Mouse (Mus musculus) intestine, postnatal 0 days (tissue): ENCODE results near the gene Clps. TPM values are rescaled to one million over a fixed set of nuclear protein-coding genes. Genes with fewer than 3 reads are reported as not detected.

Source experiments
- ATAC-seq: fragments of 200-750 bp; cut with Nextera tagmentation; 2 replicates; pipeline ENCODE4 v1.8.0; 2017; ENCODE audit warnings: mild to moderate bottlenecking, moderate TSS enrichment, moderate library complexity
- H3K27ac ChIP-seq: fragments of 300-500 bp; sonication (generic); 2 replicates; pipeline ENCODE4 v1.5.1; 2014; ENCODE audit warnings: mild to moderate bottlenecking, low read depth, low read length, moderate library complexity
- H3K27me3 ChIP-seq: fragments of 300-500 bp; sonication (generic); replicated peaks from 2 replicates; pipeline ENCODE4 v1.6.1; 2014; ENCODE audit warnings: low read length, mixed read lengths; ENCODE audit not compliant: control insufficient read depth, insufficient read depth
- H3K36me3 ChIP-seq: fragments of 300-500 bp; sonication (generic); 2 replicates; pipeline ENCODE4 v1.6.1; 2014; ENCODE audit warnings: mild to moderate bottlenecking, moderate library complexity; ENCODE audit not compliant: control insufficient read depth, insufficient read depth
- H3K4me1 ChIP-seq: fragments of 300-500 bp; sonication (generic); replicated peaks from 2 replicates; pipeline ENCODE4 v1.6.1; 2014; ENCODE audit warnings: antibody characterized with exemption, low read length, mixed read lengths; ENCODE audit not compliant: control insufficient read depth, insufficient read depth
- H3K4me2 ChIP-seq: fragments of 300-500 bp; sonication (generic); replicated peaks from 2 replicates; pipeline ENCODE4 v1.6.1; 2014; ENCODE audit warnings: low read depth, mild to moderate bottlenecking, moderate library complexity
- H3K4me3 ChIP-seq: fragments of 300-500 bp; sonication (generic); 2 replicates; pipeline ENCODE4 v1.5.1; 2014; ENCODE audit warnings: low read depth, low read length
- H3K9ac ChIP-seq: fragments of 300-500 bp; sonication (generic); 2 replicates; pipeline ENCODE4 v1.6.1; 2014; ENCODE audit warnings: mild to moderate bottlenecking, low read depth, low read length
- H3K9me3 ChIP-seq: fragments of 300-500 bp; sonication (generic); 2 replicates; pipeline ENCODE4 v1.6.1; 2016; ENCODE audit warnings: mixed run types; ENCODE audit not compliant: control insufficient read depth
- CTCF ChIP-seq: sonication (generic); IDR thresholded peaks from 2 replicates; pipeline ENCODE4 v1.5.1; 2016; ENCODE audit warnings: low read depth, mild to moderate bottlenecking, control low read depth, antibody characterized with exemption, moderate library complexity
- WGBS: fragments of 180-500 bp; shearing (Covaris S2); extraction: QIAGEN DNeasy Blood & Tissue Kit; methylation state at CpG from one replicate; pipeline ENCODE4 v1.1.7; 2014; 5-methylcytosine and 5-hydroxymethylcytosine counted together
- polyA plus RNA-seq: library from polyadenylated mRNA; unstranded; fragments of >200 nt; fragmentation: Nextera tagmentation; extraction: Ambion mirVana; gene quantifications from 2 replicates; pipeline ENCODE4 v1.2.1, GENCODE M21; 2015

Clps gene
- polyA plus RNA-seq = 104 and 125 TPM in 2 replicates

DNA sequence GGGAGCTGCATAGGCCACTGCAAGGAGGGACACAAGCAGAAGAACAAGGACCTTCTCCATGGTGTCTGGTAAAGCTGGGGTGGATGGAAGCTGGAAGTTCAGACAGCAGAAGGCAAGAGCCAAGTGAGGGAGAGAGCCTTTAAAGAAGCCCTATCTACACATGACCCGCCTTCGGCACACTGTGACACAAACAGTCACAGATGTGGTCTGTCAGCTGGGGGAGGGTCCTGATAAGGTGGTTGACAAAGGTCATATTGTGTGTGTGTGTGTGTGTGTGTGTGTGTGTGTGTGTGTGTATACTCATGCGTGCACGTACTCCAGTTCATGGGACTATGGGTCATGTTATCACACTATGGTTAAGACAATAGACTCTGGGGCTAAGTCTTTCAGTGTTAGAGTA lies at the start of gene Clps:
TSS of gene Clps (minus strand) at position 169 of the 400 bp plus-strand sequence.
- no peak; the same call in 1 of the 2 replicates for ATAC-seq
- no peaks in the 10 kb centered on the region for H3K36me3 ChIP-seq
- no peak within 1 kb of the TSS for H3K9ac ChIP-seq
- 52% methylated on average over 4 of the region's 4 CpGs for WGBS
- no peaks in the 10 kb centered on the region for H3K9me3 ChIP-seq
- no peak for TF ChIP-seq CTCF
- peaks cover 3% of the 10 kb centered on the region; the same call in 1 of the 2 replicates for H3K4me1 ChIP-seq
- H3K4me3 ChIP-seq = no peak within 1 kb of the TSS
- H3K4me2 ChIP-seq = 0 out of 2 replicates have a peak within 1 kb of the TSS, but pooled peaks have one; percentile 6
- H3K27me3 ChIP-seq = no peaks in the 10 kb centered on the region
- no peak within 1 kb of the TSS for H3K27ac ChIP-seq

GRCm38 (mm10) chr17:28609543-28609942 lies 49.0 kb upstream of the Clps start:
- Histone ChIP-seq H3K27me3 (no peaks in the 10 kb centered on the region), H3K4me2 (no peak overlapping the region), H3K4me1 (no peaks in the 10 kb centered on the region), H3K9me3 (no peaks in the 10 kb centered on the region), H3K36me3 (peaks cover 32% of the 10 kb centered on the region), H3K9ac (no peak overlapping the region), H3K27ac (no peak overlapping the region), H3K4me3 (no peak overlapping the region)
- 58% methylated on average over 3 of the region's 3 CpGs for WGBS
- TF ChIP-seq CTCF = peak; percentile 56
- no peak for ATAC-seq

- peaks cover 84% of the 10 kb centered on the region for H3K36me3 ChIP-seq
- H3K27ac ChIP-seq = no peak overlapping the region
- 89% methylated on average over 9 of the region's 9 CpGs for WGBS
These were observed 41.1 kb upstream of the Clps start for GRCm38 (mm10) chr17:28601557-28602250.

DNA sequence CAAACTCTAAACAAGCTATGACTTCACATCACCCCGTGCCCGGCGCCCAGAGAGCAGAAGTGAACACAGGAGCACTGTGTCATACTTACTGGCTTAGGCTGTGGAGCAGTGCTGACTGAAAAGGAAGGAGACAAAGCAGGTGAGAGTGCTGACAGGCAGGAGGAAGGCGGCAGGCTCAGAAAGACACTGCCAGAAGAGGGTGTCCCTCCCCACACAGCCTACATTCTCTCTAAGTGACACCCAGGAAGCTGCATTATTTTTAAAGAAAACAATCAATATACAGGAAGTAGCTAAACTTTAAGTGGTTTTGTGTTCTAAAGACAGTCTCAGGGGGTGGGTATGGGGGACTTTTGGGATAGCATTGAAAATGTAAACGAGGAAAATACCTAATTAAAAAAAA lies 40.2 kb upstream of the Clps start:
- Histone ChIP-seq H3K27me3 (no peaks in the 10 kb centered on the region), H3K4me3 (no peak overlapping the region), H3K9me3 (no peaks in the 10 kb centered on the region), H3K36me3 (peaks cover 85% of the 10 kb centered on the region), H3K27ac (no peak overlapping the region), H3K9ac (no peak overlapping the region), H3K4me2 (no peak overlapping the region), H3K4me1 (no peaks in the 10 kb centered on the region)
- no peak for TF ChIP-seq CTCF
- whole genome bisulfite sequencing = 87% methylated on average over 5 of the region's 5 CpGs
- ATAC-seq = no peak

More at GRCm38 (mm10) chr17:28601557-28602250, 41.1 kb upstream of the Clps start:
- TF ChIP-seq CTCF = no peak
- no peak overlapping the region for H3K9ac ChIP-seq
- no peak overlapping the region for H3K4me2 ChIP-seq
- H3K4me1 ChIP-seq = no peaks in the 10 kb centered on the region
- ATAC-seq = no peak
- H3K9me3 ChIP-seq = no peaks in the 10 kb centered on the region
- no peaks in the 10 kb centered on the region for H3K27me3 ChIP-seq
- H3K4me3 ChIP-seq = no peak overlapping the region

GRCm38 (mm10) chr17:28593965-28594364 lies 33.4 kb upstream of the Clps start:
- no peak for ATAC-seq
- Histone ChIP-seq H3K9me3 (no peaks in the 10 kb centered on the region), H3K27me3 (no peaks in the 10 kb centered on the region), H3K9ac (no peak overlapping the region), H3K36me3 (peaks cover 76% of the 10 kb centered on the region), H3K4me3 (no peak overlapping the region), H3K4me2 (no peak overlapping the region), H3K27ac (no peak overlapping the region), H3K4me1 (no peaks in the 10 kb centered on the region)
- WGBS = 58% methylated on average over 4 of the region's 4 CpGs
- TF ChIP-seq CTCF = no peak

DNA sequence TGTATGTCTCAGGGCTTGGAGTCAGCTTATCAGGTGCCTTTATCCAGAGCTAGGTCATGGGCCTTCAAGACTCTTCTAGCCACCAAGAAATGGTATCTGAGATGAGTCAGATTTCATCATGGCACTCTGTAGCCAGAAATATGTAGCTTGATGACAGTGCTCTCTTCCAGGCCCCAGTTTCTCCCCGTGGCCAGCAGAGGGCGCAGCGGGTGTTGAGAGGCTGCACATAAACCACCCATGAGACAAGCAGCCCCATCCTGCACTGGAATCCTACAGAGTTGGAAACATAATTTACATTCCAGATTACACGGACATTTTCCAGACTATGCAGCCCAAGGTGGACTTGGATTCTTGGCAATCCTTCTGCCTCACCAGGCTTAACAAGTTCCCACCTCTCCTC lies 32.4 kb upstream of the Clps start:
- Histone ChIP-seq H3K36me3 (peaks cover 74% of the 10 kb centered on the region), H3K4me3 (no peak overlapping the region), H3K4me2 (no peak overlapping the region), H3K9me3 (no peaks in the 10 kb centered on the region), H3K27me3 (no peaks in the 10 kb centered on the region), H3K9ac (no peak overlapping the region), H3K4me1 (no peaks in the 10 kb centered on the region), H3K27ac (no peak overlapping the region)
- 11% methylated on average over 4 of the region's 4 CpGs for WGBS
- peak; percentile 92 for TF ChIP-seq CTCF
- peak; percentile 32; the same call in 1 of the 2 replicates for ATAC-seq
